8 mouse cellular contexts compared by ENCODE assay signal in the genomic region with DNA sequence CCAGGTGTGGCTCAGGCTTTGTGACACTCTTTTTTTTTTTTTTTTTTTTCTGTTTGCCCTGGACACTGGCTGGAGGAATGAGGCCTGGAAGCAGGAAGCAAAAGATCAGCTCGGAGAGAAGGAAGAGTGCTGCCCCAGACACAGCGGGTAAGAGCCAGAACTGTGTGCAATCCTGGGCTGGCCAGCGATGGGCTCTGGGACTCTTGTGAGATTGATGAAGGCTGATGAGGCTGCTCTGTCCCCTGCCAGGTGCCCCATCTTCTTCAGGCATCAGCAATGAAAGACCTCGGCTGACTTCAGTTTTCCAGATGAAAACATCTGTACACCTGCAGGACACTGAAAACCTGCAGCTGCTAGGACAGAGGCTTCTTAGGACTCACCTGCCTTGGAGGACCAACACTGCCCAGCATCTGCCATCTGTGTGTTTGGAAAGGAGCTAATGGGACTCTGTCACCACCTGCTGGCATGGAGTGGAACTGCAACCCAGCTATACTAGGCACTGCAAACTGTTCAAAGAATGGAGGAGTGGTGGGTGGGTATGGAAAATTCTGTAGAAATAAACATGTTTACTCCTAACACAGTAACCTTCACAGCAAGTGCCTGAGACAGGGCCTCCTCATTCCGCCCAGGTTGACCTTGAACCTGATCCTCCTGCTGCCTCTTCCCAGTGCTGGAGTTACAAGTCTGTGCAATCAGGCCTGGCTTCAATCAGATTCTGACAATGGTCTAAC. TPM values are rescaled to one million over a fixed set of nuclear protein-coding genes. Genes with fewer than 3 reads are reported as not detected.
A peak's percentile ranks its signal among the peaks of the same experiment; 100 is the strongest.
DNase-seq lines count a peak whose midpoint lies in the region; ATAC-seq and TF ChIP-seq lines count a peak whose summit lies in the region.

No protein-coding gene starts in this region.

- H3K9me3 ChIP-seq in G1E (replicated peaks), result no peaks in the 10 kb centered on the region
- H3K9me3 ChIP-seq in forebrain, embryonic 14.5 days (replicated peaks; ENCODE audit: control insufficient read depth, low read length), result no peaks in the 10 kb centered on the region
- H3K9me3 ChIP-seq in hindbrain, embryonic 10.5 days, result 0 out of 2 replicates have a peak, but pooled peaks cover 3% of the 10 kb centered on the region
- H3K9me3 ChIP-seq in lung, embryonic 14.5 days (ENCODE audit: low read depth, low read length), result no peaks in the 10 kb centered on the region

- ATAC-seq in G1E (ENCODE audit: extremely low read depth, insufficient number of reproducible peaks, low FRiP score, poor library complexity, severe bottlenecking), result no peak
- ATAC-seq in forebrain, embryonic 14.5 days, result peak; percentile 83
- ATAC-seq in lung, embryonic 14.5 days (ENCODE audit: insufficient read depth), result peak; percentile 65; the same call in 1 of the 2 replicates

- H3K4me1 ChIP-seq in G1E (ENCODE audit: insufficient read depth, low read depth, low read length), result peaks cover 34% of the 10 kb centered on the region
- no peaks in the 10 kb centered on the region for H3K4me1 ChIP-seq in forebrain, embryonic 14.5 days (ENCODE audit: control insufficient read depth, insufficient read depth, low read length)
- peaks cover 17% of the 10 kb centered on the region for H3K4me1 ChIP-seq in hindbrain, embryonic 10.5 days (replicated peaks)
- H3K4me1 ChIP-seq in lung, embryonic 14.5 days (ENCODE audit: insufficient read depth), result no peaks in the 10 kb centered on the region
- peaks cover 13% of the 10 kb centered on the region; the same call in 1 of the 2 replicates for H3K4me1 ChIP-seq in olfactory bulb, adult 2 months (ENCODE audit: control insufficient read depth, insufficient read depth, low read length)

- H3K4me2 ChIP-seq in forebrain, embryonic 14.5 days (ENCODE audit: low read length), result no peak overlapping the region
- no peak overlapping the region for H3K4me2 ChIP-seq in lung, embryonic 14.5 days

- 34% methylated on average over 5 of the region's 5 CpGs for WGBS in forebrain, embryonic 14.5 days
- WGBS in hindbrain, embryonic 10.5 days, result 37% methylated on average over 5 of the region's 5 CpGs
- 38% methylated on average over 5 of the region's 5 CpGs for WGBS in lung, embryonic 14.5 days
- 37% methylated on average over 5 of the region's 5 CpGs for WGBS in olfactory bulb, adult 2 months

- TF ChIP-seq CTCF in G1E (IDR thresholded peaks at IDR 0.05; ENCODE audit: low read depth, low read length), result peak; percentile 100
- peak; percentile 99 for TF ChIP-seq CTCF in lung, embryonic 14.5 days (IDR thresholded peaks at IDR 0.05; ENCODE audit: low read depth)
- peak; percentile 37; the same call in 1 of the 2 replicates for TF ChIP-seq CTCF in olfactory bulb, adult 2 months (IDR thresholded peaks at IDR 0.05; ENCODE audit: insufficient read depth, low read depth, low read length)

- H3K27ac ChIP-seq in forebrain, embryonic 14.5 days (ENCODE audit: low read depth, low read length), result no peak overlapping the region
- no peak overlapping the region for H3K27ac ChIP-seq in hindbrain, embryonic 10.5 days
- no peak overlapping the region for H3K27ac ChIP-seq in lung, embryonic 14.5 days (ENCODE audit: low read depth)
- no peak overlapping the region for H3K27ac ChIP-seq in olfactory bulb, adult 2 months (ENCODE audit: insufficient read depth, low read depth, low read length)

- H3K36me3 ChIP-seq in G1E (replicated peaks), result peaks cover 47% of the 10 kb centered on the region
- peaks cover 22% of the 10 kb centered on the region for H3K36me3 ChIP-seq in forebrain, embryonic 14.5 days (ENCODE audit: control insufficient read depth, insufficient read depth, low read length)
- H3K36me3 ChIP-seq in hindbrain, embryonic 10.5 days, result peaks cover 23% of the 10 kb centered on the region
- H3K36me3 ChIP-seq in lung, embryonic 14.5 days (ENCODE audit: insufficient read depth), result peaks cover 14% of the 10 kb centered on the region

- peak; percentile 37 for DNase-seq in G1E (ENCODE audit: low spot score)
- DNase-seq in cerebellum, adult 18-20 months, result peak; percentile 83 to 87
- peak; percentile 90 for DNase-seq in forebrain, embryonic 14.5 days (ENCODE audit: low spot score)
- DNase-seq in hindbrain, embryonic 10.5 days (ENCODE audit: low spot score), result peak; percentile 85
- peak; percentile 72 to 88 for DNase-seq in layer of hippocampus, adult 8-10 months (ENCODE audit: low spot score in 2 of 2)
- DNase-seq in lung, embryonic 14.5 days, result peak; percentile 91
- DNase-seq in thymus, postnatal 36 days, result peak; percentile 67 to 71

- no peak overlapping the region for H3K4me3 ChIP-seq in G1E (ENCODE audit: low read depth, low read length)
- H3K4me3 ChIP-seq in forebrain, embryonic 14.5 days (ENCODE audit: low read depth, low read length), result no peak overlapping the region
- no peak overlapping the region for H3K4me3 ChIP-seq in hindbrain, embryonic 10.5 days
- no peak overlapping the region for H3K4me3 ChIP-seq in lung, embryonic 14.5 days (ENCODE audit: low read depth, low read length)
- no peak overlapping the region for H3K4me3 ChIP-seq in olfactory bulb, adult 2 months (ENCODE audit: insufficient read depth, low read depth, low read length)

- peaks cover 7% of the 10 kb centered on the region for H3K27me3 ChIP-seq in G1E (ENCODE audit: insufficient read depth, low read length)
- no peaks in the 10 kb centered on the region; the same call in 1 of the 2 replicates for H3K27me3 ChIP-seq in forebrain, embryonic 14.5 days (replicated peaks; ENCODE audit: control insufficient read depth, insufficient read depth, low read length)
- peaks cover 31% of the 10 kb centered on the region for H3K27me3 ChIP-seq in hindbrain, embryonic 10.5 days (ENCODE audit: insufficient read depth, poor library complexity, severe bottlenecking)
- H3K27me3 ChIP-seq in lung, embryonic 14.5 days (ENCODE audit: insufficient read depth, low read length), result no peaks in the 10 kb centered on the region

- no peak overlapping the region for H3K9ac ChIP-seq in forebrain, embryonic 14.5 days (ENCODE audit: low read length)
- H3K9ac ChIP-seq in lung, embryonic 14.5 days, result no peak overlapping the region

- TF ChIP-seq POLR2A in olfactory bulb, adult 2 months (IDR thresholded peaks at IDR 0.05; ENCODE audit: insufficient read depth, low read depth, low read length), result no peak

RNA-seq across cellular contexts. Expression of gene Emc10, which starts 11.3 kb away (rescaled TPM):
- total RNA-seq in G1E (2014; fragmentation: Nextera tagmentation), result 33.3 and 33.7 TPM in 2 replicates
- total RNA-seq in G1E (2017), result 18.5 and 19.0 TPM in 2 replicates
- polyA plus RNA-seq in G1E (2012), result 147 and 166 TPM in 2 replicates
- 147 and 154 TPM in 2 replicates for polyA plus RNA-seq in forebrain, embryonic 14.5 days (2014; fragmentation: Nextera tagmentation; extraction: Ambion mirVana)
- 102 and 122 TPM in 2 replicates for polyA plus RNA-seq in hindbrain, embryonic 10.5 days (2016; fragmentation: Nextera tagmentation; extraction: Ambion mirVana)
- total RNA-seq in layer of hippocampus, adult 8-10 months (2022), result 100 to 1,000 TPM; 201 to 225 (median 215) TPM
- 122 and 133 TPM in 2 replicates for polyA plus RNA-seq in lung, embryonic 14.5 days (2014; fragmentation: Nextera tagmentation; extraction: Ambion mirVana)
- polyA plus RNA-seq in olfactory bulb, adult 2 months (2012; ENCODE audit: insufficient read depth, insufficient read length, low replicate concordance, missing spikeins), result not detected in 2 replicates

RNA-seq across cellular contexts. Expression of gene Fam71e1, which starts 11.4 kb away (rescaled TPM):
- total RNA-seq in G1E (2014; fragmentation: Nextera tagmentation) (6.8 and 12.7 TPM in 2 replicates), G1E (2017) (1.3 and 5.5 TPM in 2 replicates)
- 6.9 and 7.4 TPM in 2 replicates for polyA plus RNA-seq in G1E (2012)
- polyA plus RNA-seq in forebrain, embryonic 14.5 days (2014; fragmentation: Nextera tagmentation; extraction: Ambion mirVana), result 13.0 and 24.0 TPM in 2 replicates
- 17.1 and 20.5 TPM in 2 replicates for polyA plus RNA-seq in hindbrain, embryonic 10.5 days (2016; fragmentation: Nextera tagmentation; extraction: Ambion mirVana)
- total RNA-seq in layer of hippocampus, adult 8-10 months (2022), result 10 to 100 TPM; 15.5 to 21.6 (median 19.0) TPM
- 9.1 and 11.3 TPM in 2 replicates for polyA plus RNA-seq in lung, embryonic 14.5 days (2014; fragmentation: Nextera tagmentation; extraction: Ambion mirVana)
- not detected in 2 replicates for polyA plus RNA-seq in olfactory bulb, adult 2 months (2012; ENCODE audit: insufficient read depth, insufficient read length, low replicate concordance, missing spikeins)

RNA-seq across cellular contexts. Expression of gene Josd2, which starts 17.2 kb away (rescaled TPM):
- total RNA-seq in G1E (2014; fragmentation: Nextera tagmentation) (48.5 and 55.0 TPM in 2 replicates), G1E (2017) (22.1 and 27.2 TPM in 2 replicates)
- 162 and 230 TPM in 2 replicates for polyA plus RNA-seq in G1E (2012)
- polyA plus RNA-seq in forebrain, embryonic 14.5 days (2014; fragmentation: Nextera tagmentation; extraction: Ambion mirVana), result 49.3 and 50.5 TPM in 2 replicates
- polyA plus RNA-seq in hindbrain, embryonic 10.5 days (2016; fragmentation: Nextera tagmentation; extraction: Ambion mirVana), result 86.2 and 89.2 TPM in 2 replicates
- 100 to 1,000 TPM in 2 of 4 experiments, 10 to 100 TPM in 2; 97.1 to 114 (median 103) TPM for total RNA-seq in layer of hippocampus, adult 8-10 months (2022)
- polyA plus RNA-seq in lung, embryonic 14.5 days (2014; fragmentation: Nextera tagmentation; extraction: Ambion mirVana), result 82.7 and 87.6 TPM in 2 replicates
- polyA plus RNA-seq in olfactory bulb, adult 2 months (2012; ENCODE audit: insufficient read depth, insufficient read length, low replicate concordance, missing spikeins), result not detected in 2 replicates

RNA-seq across cellular contexts. Expression of gene Aspdh, which starts 19.8 kb away (rescaled TPM):
- total RNA-seq in G1E (2014; fragmentation: Nextera tagmentation), result not detected in 2 replicates
- total RNA-seq in G1E (2017), result not detected in 2 replicates
- polyA plus RNA-seq in G1E (2012), result not detected in 2 replicates
- polyA plus RNA-seq in forebrain, embryonic 14.5 days (2014; fragmentation: Nextera tagmentation; extraction: Ambion mirVana), result 5.3 TPM in 2 replicates
- 0.78 and 1.8 TPM in 2 replicates for polyA plus RNA-seq in hindbrain, embryonic 10.5 days (2016; fragmentation: Nextera tagmentation; extraction: Ambion mirVana)
- 10 to 100 TPM; 11.1 to 13.6 (median 12.4) TPM for total RNA-seq in layer of hippocampus, adult 8-10 months (2022)
- polyA plus RNA-seq in lung, embryonic 14.5 days (2014; fragmentation: Nextera tagmentation; extraction: Ambion mirVana), result 0.28 TPM in 1 of 2 replicates, not detected in the other
- not detected in 2 replicates for polyA plus RNA-seq in olfactory bulb, adult 2 months (2012; ENCODE audit: insufficient read depth, insufficient read length, low replicate concordance, missing spikeins)

RNA-seq across cellular contexts. Expression of gene Mybpc2, which starts 39.5 kb away (rescaled TPM):
- not detected in 2 replicates for total RNA-seq in G1E (2014; fragmentation: Nextera tagmentation)
- total RNA-seq in G1E (2017), result 0.05 TPM in 1 of 2 replicates, not detected in the other
- polyA plus RNA-seq in G1E (2012), result not detected in 2 replicates
- polyA plus RNA-seq in forebrain, embryonic 14.5 days (2014; fragmentation: Nextera tagmentation; extraction: Ambion mirVana), result 0.10 TPM in 2 replicates
- 0.10 and 0.12 TPM in 2 replicates for polyA plus RNA-seq in hindbrain, embryonic 10.5 days (2016; fragmentation: Nextera tagmentation; extraction: Ambion mirVana)
- under 1 TPM in 3 of 4 experiments, not detected in 1; 0.10 to 0.57 (median 0.14) TPM for total RNA-seq in layer of hippocampus, adult 8-10 months (2022)
- polyA plus RNA-seq in lung, embryonic 14.5 days (2014; fragmentation: Nextera tagmentation; extraction: Ambion mirVana), result 0.14 and 0.26 TPM in 2 replicates
- not detected in 2 replicates for polyA plus RNA-seq in olfactory bulb, adult 2 months (2012; ENCODE audit: insufficient read depth, insufficient read length, low replicate concordance, missing spikeins)

Comparison
In these comparisons a context has a peak if more than half of its experiments do, and no peak if none do; other contexts are left out.
1. DNase-seq: peak in every context shown above with its lines; median percentile 91 in lung, embryonic 14.5 days; 90 in forebrain, embryonic 14.5 days; 85 in cerebellum, adult 18-20 months; 85 in hindbrain, embryonic 10.5 days; 80 in layer of hippocampus, adult 8-10 months; 69 in thymus, postnatal 36 days; 37 in G1E.
2. CTCF ChIP-seq: peak in every context shown above with its lines; median percentile 100 in G1E; 99 in lung, embryonic 14.5 days; 37 in olfactory bulb, adult 2 months.